Mouse (Mus musculus): ENCODE data around the gene Pde4a.

DNA sequence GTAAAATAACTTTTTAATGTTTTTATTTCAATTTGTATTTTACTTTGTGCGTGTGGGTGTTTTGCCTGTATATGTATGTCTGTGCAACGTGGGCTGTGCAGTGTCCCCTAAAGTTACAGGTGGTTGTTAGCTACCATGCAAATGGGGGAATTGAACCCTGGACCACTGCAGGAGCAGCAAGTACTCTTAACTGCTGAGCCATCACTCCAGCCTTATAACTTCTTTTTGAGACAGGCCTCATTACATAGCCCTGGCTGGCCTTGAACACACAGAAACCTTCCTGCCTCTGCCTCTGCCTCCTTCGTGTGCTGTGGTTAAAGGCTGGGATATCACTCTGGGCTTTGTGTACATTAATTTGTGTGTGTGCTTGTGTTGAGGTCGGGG lies 73.9 kb downstream of the Pde4a start:
- TF ChIP-seq EP300 (IDR thresholded peaks at IDR 0.05; ENCODE audit: insufficient read depth, low read depth, low read length) (no peak), POLR2A (IDR thresholded peaks at IDR 0.05; ENCODE audit: insufficient read depth, low read depth, low read length) (no peak), CTCF (IDR thresholded peaks at IDR 0.05) (no peak)
